Mouse (Mus musculus): ENCODE data around the gene Gm6890. TPM values are rescaled to one million over a fixed set of nuclear protein-coding genes. Genes with fewer than 3 reads are reported as not detected.

The Gm6890 gene
- total RNA-seq (2023) = not detected

DNA sequence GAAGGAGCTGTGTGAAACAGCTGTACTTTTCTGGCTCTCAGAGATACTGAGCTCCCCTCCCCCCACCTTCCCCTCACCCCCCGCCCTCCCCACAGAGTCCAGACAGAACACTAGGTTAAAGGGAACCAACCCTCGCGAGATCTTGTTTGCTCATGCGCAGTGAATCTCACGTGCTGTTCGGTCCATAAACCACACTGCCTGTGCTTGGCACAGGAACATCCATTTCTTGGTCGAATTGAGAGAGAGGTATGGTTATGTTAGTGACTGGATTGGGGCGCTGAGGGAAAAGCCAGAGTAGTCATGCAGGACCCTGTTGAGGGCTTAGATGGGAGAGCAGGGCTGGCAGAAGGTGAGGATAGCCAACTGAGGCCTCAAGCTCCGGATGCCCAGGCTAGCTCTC lies at the start of gene Gm6890:
Gm6890 (plus strand) TSS at position 301 of the 400 bp plus-strand sequence.

Other genes starting within 250 kb of the Gm6890 start
- not detected for gene Olfr1326-ps1, start 166.0 kb upstream of the Gm6890 start, total RNA-seq (2023)
- gene Olfr1325, start 148.2 kb upstream of the Gm6890 start, total RNA-seq (2023) = not detected
- not detected for gene Gm5640, start 95.3 kb upstream of the Gm6890 start, total RNA-seq (2023)
- not detected for gene Gm5936, start 96.3 kb downstream of the Gm6890 start, total RNA-seq (2023)

Data from B cell, adult 67 days (primary cell).